Mouse (Mus musculus) megakaryocyte, embryonic 14.5 days (primary cell): ENCODE data around the gene Tvp23b.

Source experiments
- FLI1 ChIP-seq: IDR thresholded peaks from 2 replicates; pipeline ENCODE4 v1.6.1; 2012; ENCODE audit warnings: low read length, inconsistent platforms, mixed read lengths
- GATA1 ChIP-seq: IDR thresholded peaks from 3 replicates; pipeline ENCODE4 v1.6.1; 2012; ENCODE audit warnings: mixed read lengths, low read length, inconsistent platforms, borderline replicate concordance

DNA sequence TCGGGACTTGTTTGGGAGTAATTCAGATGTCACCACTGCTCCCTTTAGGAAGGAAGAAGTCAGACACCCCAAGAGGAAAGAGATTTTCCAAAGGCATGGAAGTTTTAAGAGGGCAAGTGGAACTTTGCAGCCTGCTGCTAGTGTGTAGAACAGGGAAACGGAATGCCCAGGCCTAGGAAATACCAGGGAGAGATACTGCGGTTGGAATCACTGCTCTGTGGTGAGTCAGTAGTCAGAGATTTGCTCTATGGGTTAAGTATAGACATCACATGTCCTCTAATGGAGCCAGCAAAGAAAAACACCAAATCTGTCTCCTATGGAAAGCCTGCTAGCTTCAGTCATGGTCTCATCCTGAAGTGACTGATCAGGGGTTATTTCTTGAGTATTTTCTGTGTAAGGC is 60.9 kb downstream of the Tvp23b start:
- no peak for TF ChIP-seq GATA1
- no peak for TF ChIP-seq FLI1
